In the genomic region with DNA sequence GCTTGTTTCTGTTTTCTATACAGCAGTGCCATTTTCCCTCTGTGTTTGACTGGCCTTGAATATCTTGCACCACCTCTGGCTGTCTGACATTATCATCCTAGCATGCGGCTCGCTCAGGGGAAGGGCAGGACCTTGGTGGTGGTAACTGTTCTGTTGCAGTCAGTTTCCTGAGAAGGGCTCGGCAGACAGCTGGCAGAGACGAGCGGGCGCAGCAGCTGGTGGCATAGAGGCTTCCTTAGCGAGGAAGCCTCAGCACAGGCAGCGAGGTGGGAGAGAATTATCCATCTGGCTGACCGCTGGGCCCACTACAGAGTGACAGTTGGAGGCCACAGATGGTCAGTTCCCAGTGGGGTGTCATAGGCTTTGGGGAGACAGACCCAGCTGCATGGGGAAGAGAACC, we compare ENCODE assay signal across 13 mouse cellular contexts. TPM values are rescaled to one million over a fixed set of nuclear protein-coding genes. Genes with fewer than 3 reads are reported as not detected.
DNase-seq lines count a peak whose midpoint lies in the region; ATAC-seq and TF ChIP-seq lines count a peak whose summit lies in the region.
"Had no signal": no experiment of that assay in that cellular context is flagged by ENCODE, and none has a peak within 500 bp of the region (broad histone marks: within the 10 kb centered on the region; RNA-seq: fewer than 3 reads in every experiment).

No protein-coding gene starts in this region.

- H3K4me2 ChIP-seq in lung, postnatal 0 days (replicated peaks; ENCODE audit: low read depth, low read length): no peak overlapping the region
- H3K4me2 ChIP-seq in liver, embryonic 16.5 days (ENCODE audit: low read depth, low read length): peak overlapping the region; percentile 48

- no peaks in the 10 kb centered on the region for H3K9me3 ChIP-seq in lung, postnatal 0 days (ENCODE audit: low read length)
- H3K9me3 ChIP-seq in liver, embryonic 16.5 days (replicated peaks; ENCODE audit: control insufficient read depth, low read length): no peaks in the 10 kb centered on the region

- TF ChIP-seq CTCF in lung, postnatal 0 days (IDR thresholded peaks at IDR 0.05): no peak
- TF ChIP-seq CTCF in bone marrow, adult 2 months (IDR thresholded peaks at IDR 0.05; ENCODE audit: control insufficient read depth, insufficient read depth, low read length): no peak

- H3K27me3 ChIP-seq in lung, postnatal 0 days (replicated peaks; ENCODE audit: insufficient read depth, low read length): no peaks in the 10 kb centered on the region
- no peaks in the 10 kb centered on the region for H3K27me3 ChIP-seq in liver, embryonic 16.5 days (ENCODE audit: control insufficient read depth, insufficient read depth, low read depth, low read length)

- no peak overlapping the region for H3K4me3 ChIP-seq in lung, postnatal 0 days (ENCODE audit: low read depth, low read length)
- no peak overlapping the region for H3K4me3 ChIP-seq in bone marrow, adult 2 months (replicated peaks; ENCODE audit: control insufficient read depth, low read depth, low read length)
- peak overlapping the region; percentile 1; the same call in 1 of the 2 replicates for H3K4me3 ChIP-seq in liver, embryonic 16.5 days (ENCODE audit: low read depth, low read length)

- no peak overlapping the region for H3K27ac ChIP-seq in lung, postnatal 0 days (ENCODE audit: low read length)
- peak overlapping the region; percentile 48 for H3K27ac ChIP-seq in bone marrow, adult 2 months (ENCODE audit: control insufficient read depth, insufficient read depth, low read depth, low read length, poor library complexity)
- peak overlapping the region; percentile 85 for H3K27ac ChIP-seq in liver, embryonic 16.5 days (ENCODE audit: low read length)

- TF ChIP-seq POLR2A in bone marrow, adult 2 months (IDR thresholded peaks at IDR 0.05; ENCODE audit: borderline replicate concordance, control insufficient read depth, low read depth, low read length): peak; percentile 29; the same call in 1 of the 2 replicates

- no peaks in the 10 kb centered on the region for H3K4me1 ChIP-seq in lung, postnatal 0 days (ENCODE audit: insufficient read depth, low read depth, low read length)
- H3K4me1 ChIP-seq in bone marrow, adult 2 months (ENCODE audit: control insufficient read depth, insufficient read depth, low read length): peaks cover 5% of the 10 kb centered on the region
- H3K4me1 ChIP-seq in liver, embryonic 16.5 days (ENCODE audit: control insufficient read depth, low read depth, low read length): peaks cover 64% of the 10 kb centered on the region

- no peak; the same call in 1 of the 2 replicates for ATAC-seq in lung, postnatal 0 days
- peak; percentile 27; the same call in 1 of the 2 replicates for ATAC-seq in liver, embryonic 16.5 days (ENCODE audit: low read depth)
- ATAC-seq: activated CD4-positive, CD25-positive, alpha-beta regulatory T cell, adult 4 months; CD4-positive, CD25-positive, alpha-beta regulatory T cell, adult 4 months; intestine, embryonic 16.5 days had no signal

- 60% methylated on average over 9 of the region's 9 CpGs for WGBS in lung, postnatal 0 days
- 39% methylated on average over 9 of the region's 9 CpGs for WGBS in bone marrow, adult 2 months
- 31% methylated on average over 9 of the region's 9 CpGs for WGBS in liver, embryonic 16.5 days (ENCODE audit: insufficient replicate concordance)

- peak; percentile 6 for DNase-seq in lung, postnatal 10 days
- DNase-seq in lung, postnatal 0 days (ENCODE audit: low spot score): no peak
- peak; percentile 56 for DNase-seq in thymus, postnatal 25 days
- DNase-seq in urinary bladder, postnatal 14 days (ENCODE audit: low spot score): no peak
- no peak for DNase-seq in cerebellum, adult 9-11 months
- DNase-seq in c-Kit-positive CD71-positive TER-119-positive erythroid progenitor cells, embryonic 14.5 days (ENCODE audit: low spot score): no peak
- DNase-seq: heart, postnatal 36 days; spleen, adult 18-20 months had no signal

- no peak overlapping the region for H3K9ac ChIP-seq in lung, postnatal 0 days (replicated peaks; ENCODE audit: low read depth)
- peak overlapping the region; percentile 52 for H3K9ac ChIP-seq in liver, embryonic 16.5 days (ENCODE audit: low read depth, low read length)

- TF ChIP-seq EP300 in lung, postnatal 0 days (IDR thresholded peaks at IDR 0.05): no peak

- no peaks in the 10 kb centered on the region for H3K36me3 ChIP-seq in lung, postnatal 0 days (ENCODE audit: insufficient read depth, low read length)
- no peaks in the 10 kb centered on the region for H3K36me3 ChIP-seq in liver, embryonic 16.5 days (ENCODE audit: control insufficient read depth, insufficient read depth)

RNA-seq across cellular contexts. Expression of a gene that starts 18.2 kb away (rescaled TPM):
- polyA plus RNA-seq in lung, postnatal 0 days (2015; fragmentation: Nextera tagmentation; extraction: Ambion mirVana): 4.2 and 4.6 TPM in 2 replicates
- polyA plus RNA-seq in bone marrow, adult 2 months (2011; ENCODE audit: insufficient read depth, insufficient read length, low replicate concordance, missing spikeins): 14.1 and 22.3 TPM in 2 replicates
- 2.0 and 3.0 TPM in 2 replicates for polyA plus RNA-seq in liver, embryonic 16.5 days (2015; fragmentation: Nextera tagmentation; extraction: Ambion mirVana)

Comparison
In these comparisons a context has a peak if more than half of its experiments do, and no peak if none do; other contexts are left out.
1. DNase-seq: peak in lung, postnatal 10 days (single experiment) and thymus, postnatal 25 days (single experiment); none in lung, postnatal 0 days (single experiment), urinary bladder, postnatal 14 days (single experiment), cerebellum, adult 9-11 months (single experiment) and c-Kit-positive CD71-positive TER-119-positive erythroid progenitor cells, embryonic 14.5 days (single experiment).